Mouse (Mus musculus) heart, adult 2 months (tissue): ENCODE measurements around the gene Capn3.

ENCODE experiments used
- CTCF ChIP-seq: fragments of 200-600 bp; IDR thresholded peaks from 2 replicates; pipeline ENCODE4 v1.8.1; 2022; ENCODE audit warnings: antibody characterized with exemption, mild to moderate bottlenecking, moderate library complexity
- POLR2A ChIP-seq: fragments of 200-500 bp; IDR thresholded peaks from 2 replicates; pipeline ENCODE4 v1.6.1; 2011; ENCODE audit warnings: mild to moderate bottlenecking, low read depth, low read length, control low read depth; ENCODE audit not compliant: insufficient read depth

DNA sequence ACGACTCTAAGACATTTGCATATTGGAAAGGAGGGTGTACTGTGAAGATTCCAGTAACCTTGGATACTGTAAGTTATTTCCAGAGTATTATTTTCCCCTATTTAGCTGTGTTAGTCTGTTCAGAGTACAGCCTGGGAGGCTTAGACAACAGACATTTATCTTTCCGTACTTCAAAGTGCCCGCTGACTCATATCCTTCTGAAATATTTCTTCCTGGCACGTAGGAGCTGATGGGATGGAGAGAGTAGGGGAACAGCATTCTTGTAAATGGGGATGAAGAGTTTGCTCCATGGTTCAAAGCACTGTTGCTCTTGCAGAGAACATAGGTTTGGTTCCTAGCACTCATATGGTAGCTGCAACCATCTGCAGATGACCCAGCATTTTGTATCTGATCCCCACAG, 3.2 kb upstream of the Capn3 start:
- TF ChIP-seq CTCF, result no peak
- TF ChIP-seq POLR2A, result no peak
